Mouse (Mus musculus) erythroblast, embryonic 14.5 days (primary cell): ENCODE results near the gene Ror1. TPM values are rescaled to one million over a fixed set of nuclear protein-coding genes. Genes with fewer than 3 reads are reported as not detected.

ENCODE experiments used
- H3K27me3 ChIP-seq: 2 replicates; pipeline ENCODE4 v1.6.1; 2012; ENCODE audit warnings: inconsistent platforms; ENCODE audit not compliant: control insufficient read depth
- H3K36me3 ChIP-seq: 2 replicates; pipeline ENCODE4 v1.6.1; 2012; ENCODE audit warnings: mild to moderate bottlenecking, inconsistent platforms; ENCODE audit not compliant: control insufficient read depth
- H3K4me1 ChIP-seq: 2 replicates; pipeline ENCODE4 v1.6.1; 2012; ENCODE audit warnings: inconsistent platforms; ENCODE audit not compliant: control insufficient read depth
- H3K4me3 ChIP-seq: replicated peaks from 2 replicates; pipeline ENCODE3; 2012; ENCODE audit warnings: moderate library complexity, mild to moderate bottlenecking, inconsistent platforms
- H3K9me3 ChIP-seq: 2 replicates; pipeline ENCODE4 v1.6.1; 2012; ENCODE audit warnings: low read length, inconsistent platforms, mixed read lengths; ENCODE audit not compliant: control insufficient read depth
- GATA1 ChIP-seq: IDR thresholded peaks from 2 replicates; pipeline ENCODE4 v1.6.1; 2012; ENCODE audit warnings: low read length, inconsistent platforms, mixed read lengths
- TAL1 ChIP-seq: IDR thresholded peaks from 3 replicates; pipeline ENCODE4 v1.6.1; 2012; ENCODE audit warnings: low read length, inconsistent platforms, mixed read lengths
- polyA plus RNA-seq: library from polyadenylated mRNA; stranded (reverse); fragments of >175 nt; gene quantifications from 2 replicates; pipeline ENCODE4 v1.2.3, GENCODE M21; 2012

Ror1 gene
- polyA plus RNA-seq, 1 experiment = not detected

GRCm38 (mm10) chr4:100248273-100248672, 152.7 kb downstream of the Ror1 start:
- Histone ChIP-seq H3K27me3 (no peaks in the 10 kb centered on the region), H3K36me3 (no peaks in the 10 kb centered on the region), H3K4me1 (no peaks in the 10 kb centered on the region), H3K4me3 (no peak overlapping the region), H3K9me3 (no peaks in the 10 kb centered on the region)
- TF ChIP-seq GATA1 (no peak), TAL1 (no peak)

GRCm38 (mm10) chr4:100251270-100251669, 155.7 kb downstream of the Ror1 start:
- Histone ChIP-seq H3K4me3 (no peak overlapping the region), H3K27me3 (no peaks in the 10 kb centered on the region), H3K9me3 (peaks cover 2% of the 10 kb centered on the region; the same call in 1 of the 2 replicates), H3K4me1 (no peaks in the 10 kb centered on the region), H3K36me3 (no peaks in the 10 kb centered on the region)
- no peak for TF ChIP-seq GATA1
- no peak for TF ChIP-seq TAL1

GRCm38 (mm10) chr4:100252050-100252449, 156.5 kb downstream of the Ror1 start:
- H3K27me3 ChIP-seq = no peaks in the 10 kb centered on the region
- H3K9me3 ChIP-seq = peaks cover 5% of the 10 kb centered on the region; the same call in 1 of the 2 replicates
- no peaks in the 10 kb centered on the region for H3K4me1 ChIP-seq
- TF ChIP-seq GATA1 (no peak), TAL1 (no peak)
- no peaks in the 10 kb centered on the region for H3K36me3 ChIP-seq
- H3K4me3 ChIP-seq = no peak overlapping the region

GRCm38 (mm10) chr4:100252646-100253045, 157.1 kb downstream of the Ror1 start:
- no peaks in the 10 kb centered on the region for H3K36me3 ChIP-seq
- H3K4me1 ChIP-seq = no peaks in the 10 kb centered on the region
- no peak overlapping the region for H3K4me3 ChIP-seq
- H3K27me3 ChIP-seq = no peaks in the 10 kb centered on the region
- peaks cover 5% of the 10 kb centered on the region; the same call in 1 of the 2 replicates for H3K9me3 ChIP-seq
- TF ChIP-seq GATA1 = no peak
- no peak for TF ChIP-seq TAL1

GRCm38 (mm10) chr4:100253401-100253800, 157.8 kb downstream of the Ror1 start:
- no peak overlapping the region for H3K4me3 ChIP-seq
- TF ChIP-seq TAL1 (no peak), GATA1 (no peak)
- no peaks in the 10 kb centered on the region for H3K36me3 ChIP-seq
- no peaks in the 10 kb centered on the region for H3K27me3 ChIP-seq
- H3K9me3 ChIP-seq = peaks cover 5% of the 10 kb centered on the region; the same call in 1 of the 2 replicates
- no peaks in the 10 kb centered on the region for H3K4me1 ChIP-seq

GRCm38 (mm10) chr4:100253831-100254230, 158.2 kb downstream of the Ror1 start:
- no peaks in the 10 kb centered on the region for H3K27me3 ChIP-seq
- H3K4me3 ChIP-seq = no peak overlapping the region
- TF ChIP-seq TAL1 = no peak
- TF ChIP-seq GATA1 = no peak
- no peaks in the 10 kb centered on the region for H3K36me3 ChIP-seq
- no peaks in the 10 kb centered on the region for H3K4me1 ChIP-seq
- H3K9me3 ChIP-seq = peaks cover 5% of the 10 kb centered on the region; the same call in 1 of the 2 replicates

DNA sequence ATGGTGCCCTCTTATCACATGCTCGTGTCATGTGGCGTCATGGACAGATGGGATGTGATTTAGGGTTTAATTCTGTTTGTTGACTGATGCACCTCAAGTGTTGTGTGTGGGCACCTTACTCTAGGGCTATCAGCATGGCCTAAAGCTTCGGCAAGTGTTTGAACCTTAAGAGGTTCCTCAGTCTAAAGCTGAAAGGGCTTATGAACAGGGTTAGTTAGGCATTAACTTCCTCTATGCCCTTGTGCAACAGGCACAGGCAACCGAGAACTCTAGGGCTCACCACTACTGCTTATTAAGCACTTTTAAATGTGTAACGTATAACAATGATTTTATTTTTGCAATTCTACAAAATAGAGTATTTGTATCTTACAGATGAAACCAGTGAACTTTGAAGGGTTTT, 162.9 kb downstream of the Ror1 start:
- peaks cover 5% of the 10 kb centered on the region; the same call in 1 of the 2 replicates for H3K9me3 ChIP-seq
- H3K4me1 ChIP-seq = no peaks in the 10 kb centered on the region
- H3K36me3 ChIP-seq = no peaks in the 10 kb centered on the region
- no peaks in the 10 kb centered on the region for H3K27me3 ChIP-seq
- H3K4me3 ChIP-seq = no peak overlapping the region
- no peak for TF ChIP-seq TAL1
- no peak for TF ChIP-seq GATA1

- Histone ChIP-seq H3K4me3 (no peak overlapping the region), H3K27me3 (no peaks in the 10 kb centered on the region), H3K36me3 (no peaks in the 10 kb centered on the region), H3K9me3 (no peaks in the 10 kb centered on the region), H3K4me1 (no peaks in the 10 kb centered on the region)
- TF ChIP-seq TAL1 = no peak
- TF ChIP-seq GATA1 = no peak
These were observed 168.3 kb downstream of the Ror1 start for GRCm38 (mm10) chr4:100263917-100264316.

- no peaks in the 10 kb centered on the region for H3K4me1 ChIP-seq
- TF ChIP-seq TAL1 (no peak), GATA1 (no peak)
- H3K27me3 ChIP-seq = no peaks in the 10 kb centered on the region
- H3K4me3 ChIP-seq = no peak overlapping the region
- H3K36me3 ChIP-seq = no peaks in the 10 kb centered on the region
- no peaks in the 10 kb centered on the region for H3K9me3 ChIP-seq
These were observed 175.6 kb downstream of the Ror1 start for GRCm38 (mm10) chr4:100271059-100271735.
